Mouse (Mus musculus): ENCODE measurements around the gene Vwde. TPM values are rescaled to one million over a fixed set of nuclear protein-coding genes. Genes with fewer than 3 reads are reported as not detected.

Gene Vwde
- polyA plus RNA-seq (2015; fragmentation: Nextera tagmentation; extraction: Ambion mirVana): 0.10 TPM in 1 of 2 replicates, not detected in the other

- no peaks in the 10 kb centered on the region for H3K27me3 ChIP-seq
- H3K4me1 ChIP-seq: no peaks in the 10 kb centered on the region
- H3K9me3 ChIP-seq: no peaks in the 10 kb centered on the region
- H3K4me2 ChIP-seq: peak within 1 kb of the TSS; percentile 44
- 25% methylated on average over 15 of the region's 15 CpGs for WGBS
- H3K27ac ChIP-seq: no peak within 1 kb of the TSS
- no peak within 1 kb of the TSS for H3K9ac ChIP-seq
- ATAC-seq (ENCODE audit: insufficient number of reproducible peaks, low FRiP score, low TSS enrichment, low read depth): no peak
- peak within 1 kb of the TSS; percentile 15 for H3K4me3 ChIP-seq
- H3K36me3 ChIP-seq: no peaks in the 10 kb centered on the region
Observed at GRCm38 (mm10) chr6:13224596-13225227, at the start of gene Vwde. Gene Vwde (minus strand): TSS chr6:13224965.

- Histone ChIP-seq H3K4me3 (no peak overlapping the region), H3K9ac (no peak overlapping the region), H3K4me1 (no peaks in the 10 kb centered on the region), H3K36me3 (no peaks in the 10 kb centered on the region), H3K4me2 (no peak overlapping the region), H3K27me3 (no peaks in the 10 kb centered on the region), H3K27ac (no peak overlapping the region), H3K9me3 (no peaks in the 10 kb centered on the region)
- ATAC-seq (ENCODE audit: insufficient number of reproducible peaks, low FRiP score, low TSS enrichment, low read depth): no peak
- 75% methylated on average over 4 of the region's 4 CpGs for WGBS
Observed at GRCm38 (mm10) chr6:13255341-13255740, 30.6 kb upstream of the Vwde start.

GRCm38 (mm10) chr6:13248317-13248969 lies 23.7 kb upstream of the Vwde start:
- H3K4me3 ChIP-seq: no peak overlapping the region
- H3K9me3 ChIP-seq: no peaks in the 10 kb centered on the region
- H3K27ac ChIP-seq: no peak overlapping the region
- H3K27me3 ChIP-seq: no peaks in the 10 kb centered on the region
- ATAC-seq (ENCODE audit: insufficient number of reproducible peaks, low FRiP score, low TSS enrichment, low read depth): no peak
- H3K4me2 ChIP-seq: no peak overlapping the region
- WGBS: 64% methylated on average over 4 of the region's 4 CpGs
- H3K4me1 ChIP-seq: no peaks in the 10 kb centered on the region
- no peak overlapping the region for H3K9ac ChIP-seq
- H3K36me3 ChIP-seq: no peaks in the 10 kb centered on the region

GRCm38 (mm10) chr6:13206157-13206556 lies 18.6 kb downstream of the Vwde start:
- H3K27me3 ChIP-seq: no peaks in the 10 kb centered on the region
- 83% methylated on average over 6 of the region's 6 CpGs for WGBS

GRCm38 (mm10) chr6:13197486-13197885 lies 27.3 kb downstream of the Vwde start:
- ATAC-seq (ENCODE audit: insufficient number of reproducible peaks, low FRiP score, low TSS enrichment, low read depth): no peak
- H3K27ac ChIP-seq: no peak overlapping the region
- no peaks in the 10 kb centered on the region for H3K9me3 ChIP-seq
- WGBS: 93% methylated on average over 3 of the region's 3 CpGs
- H3K4me3 ChIP-seq: no peak overlapping the region
- no peaks in the 10 kb centered on the region for H3K36me3 ChIP-seq
- H3K4me1 ChIP-seq: no peaks in the 10 kb centered on the region
- no peak overlapping the region for H3K4me2 ChIP-seq
- H3K27me3 ChIP-seq: no peaks in the 10 kb centered on the region
- no peak overlapping the region for H3K9ac ChIP-seq

More at GRCm38 (mm10) chr6:13206157-13206556, 18.6 kb downstream of the Vwde start:
- H3K27ac ChIP-seq: no peak overlapping the region
- no peak overlapping the region for H3K4me2 ChIP-seq
- no peak overlapping the region for H3K4me3 ChIP-seq
- H3K4me1 ChIP-seq: no peaks in the 10 kb centered on the region
- H3K9me3 ChIP-seq: no peaks in the 10 kb centered on the region
- H3K36me3 ChIP-seq: no peaks in the 10 kb centered on the region
- H3K9ac ChIP-seq: no peak overlapping the region
- ATAC-seq (ENCODE audit: insufficient number of reproducible peaks, low FRiP score, low TSS enrichment, low read depth): no peak

- no peaks in the 10 kb centered on the region for H3K36me3 ChIP-seq
- ATAC-seq (ENCODE audit: insufficient number of reproducible peaks, low FRiP score, low TSS enrichment, low read depth): no peak
- WGBS: 76% methylated on average over 11 of the region's 11 CpGs
- H3K9ac ChIP-seq: no peak overlapping the region
- H3K4me3 ChIP-seq: no peak overlapping the region
- H3K4me1 ChIP-seq: no peaks in the 10 kb centered on the region
- H3K4me2 ChIP-seq: no peak overlapping the region
- H3K27me3 ChIP-seq: no peaks in the 10 kb centered on the region
- no peaks in the 10 kb centered on the region for H3K9me3 ChIP-seq
- no peak overlapping the region for H3K27ac ChIP-seq
Observed at GRCm38 (mm10) chr6:13186836-13187235, 37.9 kb downstream of the Vwde start.

- no peak for ATAC-seq (ENCODE audit: insufficient number of reproducible peaks, low FRiP score, low TSS enrichment, low read depth)
- H3K9ac ChIP-seq: no peak overlapping the region
- no peaks in the 10 kb centered on the region for H3K27me3 ChIP-seq
- no peaks in the 10 kb centered on the region for H3K9me3 ChIP-seq
- no peak overlapping the region for H3K4me2 ChIP-seq
- WGBS: 60% methylated on average over 3 of the region's 3 CpGs
- no peak overlapping the region for H3K27ac ChIP-seq
- H3K4me1 ChIP-seq: no peaks in the 10 kb centered on the region
- no peak overlapping the region for H3K4me3 ChIP-seq
- no peaks in the 10 kb centered on the region for H3K36me3 ChIP-seq
Observed at GRCm38 (mm10) chr6:13180061-13180460, 44.7 kb downstream of the Vwde start.

GRCm38 (mm10) chr6:13169459-13170150 lies 55.2 kb downstream of the Vwde start:
- Histone ChIP-seq H3K27ac (no peak overlapping the region), H3K27me3 (no peaks in the 10 kb centered on the region), H3K4me3 (no peak overlapping the region), H3K9me3 (no peaks in the 10 kb centered on the region), H3K4me2 (no peak overlapping the region), H3K36me3 (no peaks in the 10 kb centered on the region), H3K4me1 (no peaks in the 10 kb centered on the region), H3K9ac (no peak overlapping the region)
- 25% methylated on average over 3 of the region's 3 CpGs for WGBS
- ATAC-seq (ENCODE audit: insufficient number of reproducible peaks, low FRiP score, low TSS enrichment, low read depth): no peak

GRCm38 (mm10) chr6:13166240-13166937 lies 58.4 kb downstream of the Vwde start:
- H3K9ac ChIP-seq: no peak overlapping the region

GRCm38 (mm10) chr6:13159437-13159836 lies 65.3 kb downstream of the Vwde start:
- H3K9ac ChIP-seq: no peak overlapping the region
- H3K4me3 ChIP-seq: no peak overlapping the region
- no peaks in the 10 kb centered on the region for H3K9me3 ChIP-seq
- 92% methylated on average over 2 of the region's 2 CpGs for WGBS
- no peak overlapping the region for H3K4me2 ChIP-seq
- ATAC-seq (ENCODE audit: insufficient number of reproducible peaks, low FRiP score, low TSS enrichment, low read depth): no peak
- H3K27ac ChIP-seq: no peak overlapping the region
- H3K4me1 ChIP-seq: no peaks in the 10 kb centered on the region
- H3K36me3 ChIP-seq: no peaks in the 10 kb centered on the region
- H3K27me3 ChIP-seq: no peaks in the 10 kb centered on the region

More at GRCm38 (mm10) chr6:13166240-13166937, 58.4 kb downstream of the Vwde start:
- ATAC-seq (ENCODE audit: insufficient number of reproducible peaks, low FRiP score, low TSS enrichment, low read depth): no peak
- H3K4me3 ChIP-seq: no peak overlapping the region
- no peak overlapping the region for H3K4me2 ChIP-seq
- no peaks in the 10 kb centered on the region for H3K36me3 ChIP-seq
- no peaks in the 10 kb centered on the region for H3K9me3 ChIP-seq
- no peaks in the 10 kb centered on the region for H3K27me3 ChIP-seq
- no peaks in the 10 kb centered on the region for H3K4me1 ChIP-seq
- 60% methylated on average over 9 of the region's 9 CpGs for WGBS
- no peak overlapping the region for H3K27ac ChIP-seq

GRCm38 (mm10) chr6:13153888-13154697 lies 70.7 kb downstream of the Vwde start:
- WGBS: 93% methylated on average over 9 of the region's 9 CpGs
- Histone ChIP-seq H3K27ac (no peak overlapping the region), H3K27me3 (no peaks in the 10 kb centered on the region), H3K9me3 (no peaks in the 10 kb centered on the region), H3K4me3 (no peak overlapping the region), H3K4me2 (no peak overlapping the region), H3K4me1 (no peaks in the 10 kb centered on the region), H3K9ac (no peak overlapping the region), H3K36me3 (no peaks in the 10 kb centered on the region)
- ATAC-seq (ENCODE audit: insufficient number of reproducible peaks, low FRiP score, low TSS enrichment, low read depth): no peak
